Mouse (Mus musculus) gastrocnemius, adult 18-20 months (tissue): Measurements from ENCODE around the gene Itgb6. TPM values are rescaled to one million over a fixed set of nuclear protein-coding genes. Genes with fewer than 3 reads are reported as not detected.

Source experiments
- DNase-seq: peaks from one replicate; pipeline ENCODE4 v3.0.0; 2021; ENCODE audit warnings: low spot score
- total RNA-seq, 2 experiments: library from RNA; stranded (reverse); gene quantifications; 2 replicates each; pipeline ENCODE4 v1.2.3; 2021

Itgb6 gene
- total RNA-seq, 2 experiments from 2014 or later: 38.3 to 44.0 TPM

- DNase-seq: no peak
These were observed 96.7 kb downstream of the Itgb6 start for GRCm38 (mm10) chr2:60625766-60626165.

- no peak for DNase-seq
These were observed 100.3 kb downstream of the Itgb6 start for GRCm38 (mm10) chr2:60622161-60622560.

GRCm38 (mm10) chr2:60614758-60615157 lies 107.7 kb downstream of the Itgb6 start:
- no peak for DNase-seq

- DNase-seq: no peak
These were observed 108.6 kb downstream of the Itgb6 start for GRCm38 (mm10) chr2:60613857-60614228.

GRCm38 (mm10) chr2:60612906-60613856 lies 109.3 kb downstream of the Itgb6 start:
- DNase-seq: no peak

- DNase-seq: no peak
These were observed 110.8 kb downstream of the Itgb6 start for GRCm38 (mm10) chr2:60611622-60612021.

GRCm38 (mm10) chr2:60609436-60610199 lies 112.8 kb downstream of the Itgb6 start:
- no peak for DNase-seq

DNA sequence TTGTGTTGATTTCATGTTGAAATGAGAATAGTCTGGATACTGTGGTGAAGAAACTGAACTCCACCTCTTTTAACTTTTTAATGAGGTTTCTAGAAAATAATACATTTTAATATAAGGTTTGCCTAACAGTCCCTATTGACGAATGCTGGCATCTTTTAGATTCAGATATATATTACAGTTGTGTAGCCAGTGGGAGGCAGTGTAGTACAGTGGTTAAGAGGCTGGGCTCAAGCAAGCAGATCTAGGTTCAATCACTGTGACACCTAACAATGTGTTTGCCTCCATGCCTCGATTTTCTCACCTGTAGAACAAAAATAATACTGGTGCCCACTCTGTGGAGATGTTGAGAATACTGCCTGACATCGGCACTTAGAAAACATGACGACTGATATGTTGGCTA lies 114.5 kb downstream of the Itgb6 start:
- DNase-seq: no peak

DNA sequence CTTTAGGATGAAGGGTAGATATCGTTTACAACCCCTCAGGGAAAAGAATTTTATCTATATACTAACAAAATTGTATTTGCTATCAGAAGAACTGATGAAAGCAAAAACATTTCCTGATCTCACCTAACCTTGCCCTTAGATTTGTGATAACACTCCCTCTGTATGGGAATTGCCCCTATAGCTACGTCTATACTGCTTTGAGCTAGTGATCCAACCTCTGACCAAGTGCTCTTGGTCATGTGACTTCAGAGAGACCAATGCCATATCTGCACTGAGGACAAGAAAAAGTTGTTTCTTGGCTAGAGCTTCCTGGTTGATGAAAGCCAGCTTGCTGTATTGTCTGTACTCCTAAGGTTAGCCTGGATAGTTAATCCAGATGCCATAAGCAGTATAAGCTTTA lies 121.1 kb downstream of the Itgb6 start:
- DNase-seq: no peak

GRCm38 (mm10) chr2:60600863-60601262 lies 121.6 kb downstream of the Itgb6 start:
- no peak for DNase-seq

DNA sequence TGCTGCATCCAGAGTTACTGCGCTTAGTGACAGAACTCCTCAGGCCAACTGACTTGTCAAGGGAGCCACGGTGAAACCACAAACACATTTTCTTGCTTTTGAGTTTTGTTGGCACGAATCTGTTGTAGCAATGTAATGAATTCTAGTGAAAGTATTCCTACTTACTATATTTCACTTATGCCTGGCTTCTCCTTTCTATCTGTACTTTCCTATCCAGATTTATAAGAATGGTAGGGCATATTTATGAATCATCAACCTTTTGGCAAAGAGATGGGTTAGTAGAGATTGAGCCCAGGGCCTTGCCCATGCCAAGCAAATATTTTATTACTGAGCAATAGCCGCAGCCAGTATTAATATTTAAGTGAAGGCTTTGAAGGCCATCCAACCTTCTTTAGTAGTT lies 139.0 kb downstream of the Itgb6 start:
- no peak for DNase-seq

GRCm38 (mm10) chr2:60554561-60554960 lies 167.9 kb downstream of the Itgb6 start:
- no peak for DNase-seq

- peak; percentile 64 for DNase-seq
These were observed 169.4 kb downstream of the Itgb6 start, which contains the start of gene Pla2r1 for GRCm38 (mm10) chr2:60552902-60553682. Pla2r1 (minus strand) TSS chr2:60553308.

DNA sequence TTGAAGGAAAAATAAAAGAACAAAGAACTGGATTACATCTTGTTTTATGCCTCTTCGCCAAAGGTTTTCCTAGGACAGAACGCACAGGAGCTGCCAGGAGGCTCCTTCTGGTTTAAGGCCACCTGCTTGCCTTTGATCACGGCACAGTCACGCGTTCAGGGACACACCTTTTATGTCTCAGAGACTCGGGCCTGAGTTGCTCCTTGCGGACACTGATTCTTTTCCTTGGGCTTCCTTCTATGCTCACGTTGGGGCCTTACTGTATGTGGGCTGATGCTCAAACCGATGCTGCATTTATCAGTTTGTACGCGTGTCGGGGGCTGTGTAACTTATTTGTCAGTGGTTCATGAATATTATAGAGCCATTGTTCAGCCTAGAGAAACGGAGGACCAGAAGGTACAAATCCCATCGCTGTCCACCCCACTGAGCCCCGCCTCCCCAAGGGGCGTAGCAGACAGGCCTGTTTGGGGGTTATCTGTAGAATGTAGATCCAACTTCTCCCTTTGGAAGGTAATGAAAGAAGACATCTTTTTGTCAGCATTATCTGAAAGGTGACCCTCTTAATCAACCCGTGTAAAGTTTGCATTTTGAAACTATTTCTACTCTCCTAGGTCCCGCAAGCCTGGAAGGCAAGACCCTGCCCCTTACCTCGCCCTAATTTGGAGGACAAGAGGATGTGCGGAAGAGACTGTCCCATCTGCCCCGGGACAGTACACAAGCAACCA lies 170.1 kb downstream of the Itgb6 start:
- DNase-seq: no peak

- no peak for DNase-seq
These were observed 170.8 kb downstream of the Itgb6 start for GRCm38 (mm10) chr2:60551673-60552072.

- DNase-seq: no peak
These were observed 171.9 kb downstream of the Itgb6 start for GRCm38 (mm10) chr2:60550521-60550920.

DNA sequence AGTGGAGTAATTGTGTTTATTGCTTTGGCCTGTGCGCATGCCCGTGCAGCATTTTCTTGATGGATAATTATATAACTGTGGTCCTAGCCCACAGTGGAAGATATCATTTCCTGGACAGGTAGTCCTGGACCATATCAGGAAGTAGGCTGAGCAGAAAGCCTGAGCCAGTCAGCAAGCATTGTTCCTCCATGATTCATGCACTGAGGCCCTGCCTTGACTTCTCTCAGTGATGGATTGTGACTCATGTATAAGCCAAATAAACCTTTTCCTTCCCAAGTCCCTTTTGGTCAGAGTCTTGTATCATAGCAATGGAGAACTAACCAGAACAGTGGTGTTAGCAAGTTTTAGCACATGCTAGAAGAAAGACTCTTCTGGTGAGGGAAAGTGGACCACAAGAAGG lies 172.6 kb downstream of the Itgb6 start:
- no peak for DNase-seq
